Mouse (Mus musculus): ENCODE measurements around the gene Sult2a8.
"Not testable (repeated sequence)": the region's sequence is repeated elsewhere in the genome, so short reads cannot be mapped to it uniquely, and the experiment has no call there.

Gene Sult2a8

DNA sequence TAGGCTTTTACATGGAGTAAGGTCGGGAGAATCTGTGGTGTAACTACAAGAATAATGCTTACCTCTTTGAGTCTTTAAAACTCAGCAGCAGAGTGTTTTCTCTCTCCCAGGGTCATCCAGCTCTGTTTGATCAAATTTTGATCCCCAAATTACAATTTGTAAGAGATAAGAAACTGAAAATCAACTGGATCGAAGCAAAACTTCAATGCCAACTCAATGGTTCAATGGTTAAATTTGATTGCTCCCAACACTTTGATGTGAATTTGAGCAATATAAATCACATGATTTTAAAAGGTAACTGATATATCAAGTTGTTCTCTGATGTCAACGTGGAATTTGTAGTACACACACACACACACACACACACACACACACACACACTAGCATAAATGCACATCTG lies at the start of gene Sult2a8:
Gene Sult2a8, minus strand, starts transcription at position 236 of the 400 bp plus-strand sequence.
- no peak for DNase-seq

DNA sequence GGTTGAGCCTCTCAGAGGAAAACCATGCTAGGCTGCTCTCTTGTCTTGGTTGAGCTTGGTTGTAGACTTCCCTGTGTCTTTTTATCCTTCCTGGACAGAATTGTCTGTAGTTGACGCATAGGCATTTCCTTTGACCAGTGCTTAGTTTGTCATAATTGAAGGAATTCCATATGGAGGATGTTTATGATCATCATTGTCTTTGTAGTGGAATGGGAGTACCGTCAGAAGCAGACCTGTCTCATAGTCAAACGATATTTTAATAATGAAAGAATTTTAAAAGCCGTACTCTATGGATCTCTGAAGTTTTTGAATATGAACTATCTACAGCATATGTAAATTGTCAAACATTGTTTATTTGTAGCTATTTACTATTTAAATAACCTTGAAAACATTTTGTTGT lies 47.6 kb upstream of the Sult2a8 start, which contains the start of gene Sult2a7:
Gene Sult2a7, minus strand, starts transcription at position 101 of the 400 bp plus-strand sequence.
- DNase-seq: no peak

DNA sequence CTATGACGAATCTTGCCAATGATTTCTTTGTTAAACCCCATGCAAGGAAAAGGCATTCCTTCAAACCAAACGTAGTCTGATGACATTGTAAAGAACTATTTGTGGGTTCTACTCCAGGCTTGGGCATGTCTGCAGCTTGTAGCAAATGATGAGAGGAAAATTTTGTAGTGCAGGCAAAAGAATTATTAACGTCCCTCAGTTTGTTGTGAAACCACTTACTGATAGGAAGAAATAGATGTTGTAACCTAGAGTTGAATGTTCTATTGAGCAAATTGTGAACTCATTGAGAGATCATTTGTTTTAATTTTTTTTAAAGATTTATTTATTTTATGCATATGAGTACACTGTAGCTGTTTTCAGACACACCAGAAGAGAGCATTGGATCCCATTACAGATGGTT lies 46.3 kb upstream of the Sult2a8 start:
- no peak for DNase-seq

DNA sequence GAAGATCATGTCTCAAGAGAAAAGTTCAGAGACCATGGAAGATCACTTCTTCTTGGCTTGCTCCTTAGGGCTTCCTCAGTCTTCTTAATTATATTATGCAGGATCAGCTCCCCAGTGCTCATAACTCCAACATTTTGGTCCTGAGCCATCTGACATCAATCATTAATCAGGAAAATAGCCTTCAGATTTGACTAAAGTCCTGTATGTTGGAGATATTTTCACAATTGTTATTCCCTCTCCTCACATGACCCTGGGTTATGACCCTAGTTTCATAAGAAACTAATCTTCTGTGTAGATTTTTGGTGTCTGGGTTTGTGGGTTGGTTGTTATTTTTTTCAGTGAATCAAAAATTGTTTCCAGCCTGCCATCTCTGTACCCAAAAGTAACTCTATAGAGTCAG lies 7.0 kb downstream of the Sult2a8 start:
- no peak for DNase-seq

DNA sequence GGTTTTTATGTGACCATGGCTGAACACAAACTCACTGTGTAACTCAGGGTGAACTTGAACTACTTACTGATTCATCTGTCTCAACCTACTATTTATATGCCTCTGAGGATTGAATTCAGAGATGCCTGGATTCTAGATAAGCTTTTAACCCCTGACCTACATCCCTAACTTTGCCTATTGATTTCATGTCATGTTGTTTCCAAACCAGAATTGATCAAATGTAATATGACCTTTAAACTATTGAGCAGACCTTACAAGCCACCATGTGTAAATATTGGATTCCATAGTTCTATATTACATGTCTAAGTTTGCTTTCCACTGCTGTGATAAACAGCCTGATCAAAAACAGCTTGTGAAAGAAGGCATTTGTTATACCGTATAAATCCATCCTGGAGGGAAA lies 8.1 kb downstream of the Sult2a8 start:
- no peak for DNase-seq

DNA sequence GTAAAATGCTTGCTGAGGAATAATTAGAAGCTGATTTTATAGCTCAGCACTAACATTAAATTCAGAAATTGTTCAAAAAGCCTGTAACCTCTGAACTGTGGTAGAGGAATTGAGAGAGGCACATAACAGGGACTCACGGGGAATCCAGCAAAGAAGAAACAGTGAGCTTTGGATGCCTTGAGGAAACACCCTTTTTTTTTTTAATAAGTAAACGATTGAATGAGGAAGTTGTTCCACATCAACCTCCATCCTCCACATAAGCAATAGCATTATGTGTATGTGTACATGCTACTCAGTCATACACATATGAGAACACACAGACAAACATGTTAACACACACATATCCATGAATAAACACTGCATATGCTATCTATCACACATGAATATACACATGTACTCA lies 8.5 kb downstream of the Sult2a8 start:
- no peak for DNase-seq

DNA sequence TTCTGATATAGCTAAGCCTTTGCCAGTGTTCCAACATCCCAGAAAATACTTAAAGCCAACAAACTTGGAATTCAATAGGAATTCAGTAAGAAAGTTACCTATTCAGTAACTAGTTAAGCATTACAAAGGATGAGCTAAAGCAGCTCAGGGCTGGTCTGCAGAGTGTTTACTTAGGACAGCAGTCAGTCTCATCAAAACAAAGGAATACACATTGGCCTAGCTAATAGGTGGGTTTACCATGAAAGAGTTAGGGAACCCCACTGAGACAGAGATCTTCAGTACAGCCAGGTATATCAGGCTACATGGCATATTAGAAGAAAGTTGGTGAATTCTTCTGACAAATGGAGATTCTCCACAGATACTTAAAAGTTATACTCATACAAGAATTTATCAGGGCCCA lies 47.2 kb downstream of the Sult2a8 start:
- not testable (repeated sequence) for DNase-seq

DNA sequence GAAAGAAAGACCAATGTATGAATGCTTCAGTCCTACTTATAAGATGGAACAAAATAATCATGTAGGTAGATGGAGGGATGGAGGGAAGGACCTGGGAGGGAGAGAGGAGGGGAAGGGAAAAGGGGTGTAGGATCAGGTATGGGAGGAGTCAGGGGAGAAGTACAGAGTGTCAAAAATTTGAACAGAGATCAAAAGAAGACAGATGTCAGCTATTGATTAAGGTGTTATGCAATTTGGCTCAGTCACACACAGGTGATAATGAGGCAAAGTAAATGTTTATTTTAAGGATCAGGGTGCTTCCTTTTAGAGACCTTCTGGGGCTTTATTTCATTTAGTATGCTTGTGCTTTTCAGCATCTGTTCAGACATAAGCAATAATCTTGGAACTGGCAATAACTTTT lies 50.1 kb downstream of the Sult2a8 start:
- DNase-seq: no peak

Data from thymus, postnatal 36 days (tissue).